Mouse (Mus musculus): ENCODE measurements at regions not wholly inside any gene's neighbourhood (a gene's known extent, or its start where the extent isn't known, plus 50 kb on each side); places are given as distances from the start of the nearest gene placed in this dataset.

- H3K9ac ChIP-seq (ENCODE audit: low read depth, low read length) = no peak overlapping the region
- no peaks in the 10 kb centered on the region for H3K9me3 ChIP-seq (ENCODE audit: control insufficient read depth, low read length)
- no peaks in the 10 kb centered on the region for H3K36me3 ChIP-seq (ENCODE audit: control insufficient read depth, insufficient read depth, low read length)
- ATAC-seq = no peak
- no peaks in the 10 kb centered on the region for H3K4me1 ChIP-seq (ENCODE audit: control insufficient read depth, insufficient read depth, low read length)
- WGBS = 78% methylated on average over 6 of the region's 6 CpGs
- H3K4me2 ChIP-seq (ENCODE audit: low read depth, low read length) = no peak overlapping the region
- no peaks in the 10 kb centered on the region for H3K27me3 ChIP-seq (replicated peaks; ENCODE audit: control insufficient read depth, insufficient read depth, low read length)
- H3K4me3 ChIP-seq (ENCODE audit: low read length) = no peak overlapping the region
- H3K27ac ChIP-seq (ENCODE audit: low read length) = no peak overlapping the region
Observed at GRCm38 (mm10) chr11:111947671-111948070, 834.4 kb upstream of the Sox9 start.

GRCm38 (mm10) chr11:111953421-111953820 lies 828.6 kb upstream of the Sox9 start:
- no peak overlapping the region for H3K4me3 ChIP-seq (ENCODE audit: low read length)
- H3K4me1 ChIP-seq (ENCODE audit: control insufficient read depth, insufficient read depth, low read length) = no peaks in the 10 kb centered on the region
- H3K9me3 ChIP-seq (ENCODE audit: control insufficient read depth, low read length) = no peaks in the 10 kb centered on the region
- 76% methylated on average over 5 of the region's 5 CpGs for WGBS
- H3K9ac ChIP-seq (ENCODE audit: low read depth, low read length) = no peak overlapping the region
- no peak overlapping the region for H3K27ac ChIP-seq (ENCODE audit: low read length)
- ATAC-seq = no peak
- H3K27me3 ChIP-seq (replicated peaks; ENCODE audit: control insufficient read depth, insufficient read depth, low read length) = no peaks in the 10 kb centered on the region
- H3K36me3 ChIP-seq (ENCODE audit: control insufficient read depth, insufficient read depth, low read length) = no peaks in the 10 kb centered on the region
- no peak overlapping the region for H3K4me2 ChIP-seq (ENCODE audit: low read depth, low read length)

DNA sequence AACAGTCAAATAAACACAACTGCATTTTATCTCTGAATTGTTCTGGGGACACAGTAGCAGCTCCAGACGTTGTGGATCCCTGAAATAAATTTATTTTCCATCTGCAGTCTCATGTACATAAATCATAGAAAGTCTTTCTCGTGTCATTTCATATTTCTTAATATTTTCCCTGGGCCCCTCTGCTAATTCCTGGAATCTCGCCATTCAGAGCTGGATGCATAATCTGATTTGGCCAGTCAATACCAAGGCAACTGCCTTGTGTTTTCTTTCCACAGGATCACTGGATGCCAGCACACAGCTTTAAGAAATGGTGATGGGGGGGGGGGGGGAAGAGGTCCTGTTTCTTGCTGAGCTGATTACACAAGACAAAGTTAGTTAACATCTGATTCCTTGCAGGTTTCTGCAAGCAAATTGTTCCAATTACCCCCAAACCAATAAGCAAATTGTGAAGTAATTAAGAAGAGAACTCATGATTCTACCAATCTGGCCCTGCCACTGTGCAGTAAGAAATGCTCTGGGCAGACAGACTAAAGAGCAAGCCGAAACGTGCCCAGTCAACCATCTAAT lies 824.2 kb upstream of the Sox9 start:
- no peak for ATAC-seq
- Histone ChIP-seq H3K27me3 (replicated peaks; ENCODE audit: control insufficient read depth, insufficient read depth, low read length) (no peaks in the 10 kb centered on the region), H3K9ac (ENCODE audit: low read depth, low read length) (no peak overlapping the region), H3K4me2 (ENCODE audit: low read depth, low read length) (no peak overlapping the region), H3K9me3 (ENCODE audit: control insufficient read depth, low read length) (no peaks in the 10 kb centered on the region), H3K4me3 (ENCODE audit: low read length) (no peak overlapping the region), H3K4me1 (ENCODE audit: control insufficient read depth, insufficient read depth, low read length) (no peaks in the 10 kb centered on the region), H3K36me3 (ENCODE audit: control insufficient read depth, insufficient read depth, low read length) (no peaks in the 10 kb centered on the region), H3K27ac (ENCODE audit: low read length) (no peak overlapping the region)
- WGBS = 67% methylated on average over 5 of the region's 5 CpGs

- Histone ChIP-seq H3K27ac (ENCODE audit: low read length) (no peak overlapping the region), H3K4me2 (ENCODE audit: low read depth, low read length) (no peak overlapping the region), H3K9me3 (ENCODE audit: control insufficient read depth, low read length) (no peaks in the 10 kb centered on the region), H3K4me1 (ENCODE audit: control insufficient read depth, insufficient read depth, low read length) (no peaks in the 10 kb centered on the region), H3K4me3 (ENCODE audit: low read length) (no peak overlapping the region), H3K27me3 (replicated peaks; ENCODE audit: control insufficient read depth, insufficient read depth, low read length) (no peaks in the 10 kb centered on the region), H3K36me3 (ENCODE audit: control insufficient read depth, insufficient read depth, low read length) (no peaks in the 10 kb centered on the region), H3K9ac (ENCODE audit: low read depth, low read length) (no peak overlapping the region)
- no peak for ATAC-seq
- WGBS = 65% methylated on average over 10 of the region's 10 CpGs
Observed at GRCm38 (mm10) chr11:111961047-111961837, 820.8 kb upstream of the Sox9 start.

GRCm38 (mm10) chr11:111961846-111962245 lies 820.2 kb upstream of the Sox9 start:
- H3K36me3 ChIP-seq (ENCODE audit: control insufficient read depth, insufficient read depth, low read length) = no peaks in the 10 kb centered on the region
- H3K4me2 ChIP-seq (ENCODE audit: low read depth, low read length) = no peak overlapping the region
- no peaks in the 10 kb centered on the region for H3K9me3 ChIP-seq (ENCODE audit: control insufficient read depth, low read length)
- H3K27me3 ChIP-seq (replicated peaks; ENCODE audit: control insufficient read depth, insufficient read depth, low read length) = no peaks in the 10 kb centered on the region
- ATAC-seq = no peak
- H3K4me1 ChIP-seq (ENCODE audit: control insufficient read depth, insufficient read depth, low read length) = no peaks in the 10 kb centered on the region
- no peak overlapping the region for H3K4me3 ChIP-seq (ENCODE audit: low read length)
- 46% methylated on average over 2 of the region's 2 CpGs for WGBS
- H3K27ac ChIP-seq (ENCODE audit: low read length) = no peak overlapping the region
- no peak overlapping the region for H3K9ac ChIP-seq (ENCODE audit: low read depth, low read length)

GRCm38 (mm10) chr11:111964066-111964465 lies 818.0 kb upstream of the Sox9 start:
- 83% methylated on average over 6 of the region's 6 CpGs for WGBS

DNA sequence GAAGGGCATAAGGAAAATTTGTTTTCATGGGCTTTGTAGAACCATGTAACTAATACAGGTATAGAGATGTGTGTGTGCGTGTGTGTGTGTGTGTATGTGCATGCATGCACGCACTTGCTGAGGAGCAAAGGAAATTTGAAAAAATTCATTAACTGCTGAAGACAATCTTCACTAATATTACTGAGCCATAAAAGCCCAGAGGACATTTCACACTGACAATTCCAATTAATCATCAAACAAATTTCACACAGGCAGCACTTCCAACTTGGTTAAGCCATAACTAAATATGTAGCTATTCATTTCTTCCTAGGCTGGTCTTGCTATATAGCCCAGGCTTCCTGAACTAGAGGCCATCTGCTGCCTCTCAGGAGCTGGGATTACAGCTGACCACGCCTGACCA lies 815.6 kb upstream of the Sox9 start:
- Histone ChIP-seq H3K4me2 (ENCODE audit: low read depth, low read length) (no peak overlapping the region), H3K9ac (ENCODE audit: low read depth, low read length) (no peak overlapping the region), H3K4me1 (ENCODE audit: control insufficient read depth, insufficient read depth, low read length) (no peaks in the 10 kb centered on the region), H3K9me3 (ENCODE audit: control insufficient read depth, low read length) (no peaks in the 10 kb centered on the region), H3K27me3 (replicated peaks; ENCODE audit: control insufficient read depth, insufficient read depth, low read length) (no peaks in the 10 kb centered on the region), H3K27ac (ENCODE audit: low read length) (no peak overlapping the region), H3K4me3 (ENCODE audit: low read length) (no peak overlapping the region), H3K36me3 (ENCODE audit: control insufficient read depth, insufficient read depth, low read length) (no peaks in the 10 kb centered on the region)
- ATAC-seq = no peak
- WGBS = 91% methylated on average over 3 of the region's 3 CpGs

More at GRCm38 (mm10) chr11:111964066-111964465, 818.0 kb upstream of the Sox9 start:
- Histone ChIP-seq H3K27ac (ENCODE audit: low read length) (no peak overlapping the region), H3K36me3 (ENCODE audit: control insufficient read depth, insufficient read depth, low read length) (no peaks in the 10 kb centered on the region), H3K9ac (ENCODE audit: low read depth, low read length) (no peak overlapping the region), H3K9me3 (ENCODE audit: control insufficient read depth, low read length) (no peaks in the 10 kb centered on the region), H3K27me3 (replicated peaks; ENCODE audit: control insufficient read depth, insufficient read depth, low read length) (no peaks in the 10 kb centered on the region), H3K4me3 (ENCODE audit: low read length) (no peak overlapping the region), H3K4me2 (ENCODE audit: low read depth, low read length) (no peak overlapping the region), H3K4me1 (ENCODE audit: control insufficient read depth, insufficient read depth, low read length) (no peaks in the 10 kb centered on the region)
- ATAC-seq = no peak

- Histone ChIP-seq H3K9me3 (ENCODE audit: control insufficient read depth, low read length) (no peaks in the 10 kb centered on the region), H3K9ac (ENCODE audit: low read depth, low read length) (no peak overlapping the region), H3K36me3 (ENCODE audit: control insufficient read depth, insufficient read depth, low read length) (no peaks in the 10 kb centered on the region), H3K4me2 (ENCODE audit: low read depth, low read length) (no peak overlapping the region), H3K4me1 (ENCODE audit: control insufficient read depth, insufficient read depth, low read length) (no peaks in the 10 kb centered on the region), H3K27me3 (replicated peaks; ENCODE audit: control insufficient read depth, insufficient read depth, low read length) (no peaks in the 10 kb centered on the region), H3K27ac (ENCODE audit: low read length) (no peak overlapping the region), H3K4me3 (ENCODE audit: low read length) (no peak overlapping the region)
- no peak for ATAC-seq
- WGBS = 62% methylated on average over 4 of the region's 4 CpGs
Observed at GRCm38 (mm10) chr11:111971001-111971400, 811.0 kb upstream of the Sox9 start.

- Histone ChIP-seq H3K4me1 (ENCODE audit: control insufficient read depth, insufficient read depth, low read length) (no peaks in the 10 kb centered on the region), H3K4me2 (ENCODE audit: low read depth, low read length) (no peak overlapping the region), H3K27me3 (replicated peaks; ENCODE audit: control insufficient read depth, insufficient read depth, low read length) (no peaks in the 10 kb centered on the region), H3K9me3 (ENCODE audit: control insufficient read depth, low read length) (no peaks in the 10 kb centered on the region), H3K4me3 (ENCODE audit: low read length) (no peak overlapping the region), H3K36me3 (ENCODE audit: control insufficient read depth, insufficient read depth, low read length) (no peaks in the 10 kb centered on the region), H3K27ac (ENCODE audit: low read length) (no peak overlapping the region), H3K9ac (ENCODE audit: low read depth, low read length) (no peak overlapping the region)
- ATAC-seq = no peak
- WGBS = 74% methylated on average over 4 of the region's 4 CpGs
Observed at GRCm38 (mm10) chr11:111978667-111979066, 803.4 kb upstream of the Sox9 start.

Data from intestine, embryonic 16.5 days (tissue).